Mouse (Mus musculus) cerebellum, adult 2 months (tissue): Measurements from ENCODE around the gene Muc1.

Experiments
- CTCF ChIP-seq: fragments of 200-500 bp; IDR thresholded peaks from 2 replicates; pipeline ENCODE4 v1.5.1; 2011; ENCODE audit warnings: low read depth, mild to moderate bottlenecking, control low read depth, low read length, moderate library complexity, borderline replicate concordance; ENCODE audit not compliant: insufficient read depth
- POLR2A ChIP-seq: fragments of 200-500 bp; IDR thresholded peaks from 2 replicates; pipeline ENCODE4 v1.6.1; 2011; ENCODE audit warnings: low read length, control low read depth, borderline replicate concordance; ENCODE audit not compliant: insufficient read depth

GRCm38 (mm10) chr3:89260211-89260610 is 31.4 kb downstream of the Muc1 start:
- TF ChIP-seq POLR2A (no peak), CTCF (no peak)
